Mouse (Mus musculus): Measurements from ENCODE around the gene Olfr437.

DNA sequence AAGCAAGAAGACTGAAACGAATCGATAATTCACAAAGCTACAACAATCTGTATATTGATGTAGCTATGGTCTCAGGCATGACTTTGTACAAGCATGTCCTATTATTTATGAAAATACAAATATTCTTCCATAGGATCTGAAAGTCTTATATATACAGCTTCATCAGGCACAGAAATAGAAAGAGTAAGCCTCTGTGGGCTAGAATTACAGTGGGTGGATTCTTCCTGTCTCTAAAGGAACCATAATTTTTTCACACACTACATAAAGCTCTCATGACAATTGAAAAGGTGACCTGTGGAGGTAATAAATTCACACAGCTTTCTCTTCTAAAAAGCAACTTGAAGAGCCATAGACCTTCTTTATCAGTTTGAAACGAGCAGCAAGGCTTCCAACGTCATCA lies 8.8 kb downstream of the Olfr437 start, which contains the start of gene Olfr13:
- TF ChIP-seq POLR2A (IDR thresholded peaks at IDR 0.05; ENCODE audit: control insufficient read depth, extremely low read depth, insufficient read depth, low read length, poor library complexity) (no peak), CTCF (IDR thresholded peaks at IDR 0.05; ENCODE audit: borderline replicate concordance, control insufficient read depth, extremely low read depth, insufficient read depth, low read length, poor library complexity) (no peak)
